ENCODE assay signal across 8 mouse cellular contexts in the genomic region with DNA sequence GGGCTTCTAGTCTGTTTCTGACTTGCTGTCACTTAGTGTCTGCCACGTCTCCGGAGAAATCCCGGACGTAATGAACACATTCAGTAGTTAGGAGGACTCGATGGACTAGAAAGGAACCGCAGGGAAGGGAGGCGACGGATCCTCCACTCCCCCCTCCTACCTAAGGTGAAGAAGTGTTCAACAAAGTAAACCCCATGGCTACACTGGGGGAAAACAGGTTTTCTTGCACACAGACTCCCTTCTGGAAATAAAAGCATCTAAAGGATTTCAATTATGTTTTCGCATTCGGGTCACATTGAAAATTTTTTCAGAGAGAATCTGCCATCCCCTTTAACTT. TPM values are rescaled to one million over a fixed set of nuclear protein-coding genes. Genes with fewer than 3 reads are reported as not detected.
A peak's percentile ranks its signal among the peaks of the same experiment; 100 is the strongest.
DNase-seq lines count a peak whose midpoint lies in the region; ATAC-seq and TF ChIP-seq lines count a peak whose summit lies in the region.

No protein-coding gene starts in this region.

- no peak for TF ChIP-seq CTCF in Patski (IDR thresholded peaks at IDR 0.05)

- ATAC-seq in heart, embryonic 13.5 days (ENCODE audit: extremely low read depth, insufficient number of reproducible peaks, low FRiP score, low TSS enrichment), result no peak
- ATAC-seq in Patski, result peak; percentile 28
- ATAC-seq in hindbrain, embryonic 13.5 days (ENCODE audit: low FRiP score), result no peak; the same call in 1 of the 2 replicates
- peak; percentile 68 for ATAC-seq in midbrain, embryonic 12.5 days (ENCODE audit: low FRiP score, low read depth)

- H3K36me3 ChIP-seq in heart, embryonic 13.5 days, result peaks cover 25% of the 10 kb centered on the region
- H3K36me3 ChIP-seq in hindbrain, embryonic 13.5 days, result peaks cover 18% of the 10 kb centered on the region
- H3K36me3 ChIP-seq in midbrain, embryonic 12.5 days, result peaks cover 14% of the 10 kb centered on the region; the same call in 1 of the 2 replicates

- intact Hi-C loops in left cerebral cortex, postnatal 10 days (cut with DNase I), result loop anchor here (5.0 to 10.0 kb wide), 2 partner anchors 87 to 270 kb away; no protein-coding TSS in a partner anchor
- intact Hi-C loops in left cerebral cortex, postnatal 4 days (cut with DNase I), result loop anchor here (2.0 to 10.0 kb wide), 2 partner anchors 88 to 270 kb away; no protein-coding TSS in a partner anchor

- 7% methylated on average over 10 of the region's 10 CpGs for WGBS in heart, embryonic 13.5 days
- WGBS in hindbrain, embryonic 13.5 days, result 9% methylated on average over 10 of the region's 10 CpGs
- WGBS in midbrain, embryonic 12.5 days, result 10% methylated on average over 10 of the region's 10 CpGs

- H3K4me2 ChIP-seq in heart, embryonic 13.5 days, result peak overlapping the region; percentile 94
- H3K4me2 ChIP-seq in hindbrain, embryonic 13.5 days, result peak overlapping the region; percentile 92
- peak overlapping the region; percentile 84 for H3K4me2 ChIP-seq in midbrain, embryonic 12.5 days (replicated peaks)

- CTCF ChIA-PET in Patski (lab: Charles Lee), result no interaction called here

- peak overlapping the region; percentile 89 for H3K9ac ChIP-seq in heart, embryonic 13.5 days
- peak overlapping the region; percentile 88 for H3K9ac ChIP-seq in hindbrain, embryonic 13.5 days
- H3K9ac ChIP-seq in midbrain, embryonic 12.5 days (replicated peaks), result peak overlapping the region; percentile 62

- no peaks in the 10 kb centered on the region for H3K27me3 ChIP-seq in heart, embryonic 13.5 days (replicated peaks)
- peaks cover 14% of the 10 kb centered on the region for H3K27me3 ChIP-seq in Patski
- H3K27me3 ChIP-seq in hindbrain, embryonic 13.5 days, result no peaks in the 10 kb centered on the region
- no peaks in the 10 kb centered on the region for H3K27me3 ChIP-seq in midbrain, embryonic 12.5 days

- peak overlapping the region; percentile 83 for H3K27ac ChIP-seq in heart, embryonic 13.5 days (replicated peaks)
- H3K27ac ChIP-seq in hindbrain, embryonic 13.5 days, result peak overlapping the region; percentile 91
- peak overlapping the region; percentile 84 for H3K27ac ChIP-seq in midbrain, embryonic 12.5 days (replicated peaks)

- in situ Hi-C loops in Patski (cut with MboI; ENCODE audit: low pct_unique_long_range_greater_than_20kb), result no loop called here

- H3K4me3 ChIP-seq in heart, embryonic 13.5 days, result peak overlapping the region; percentile 80
- peak overlapping the region; percentile 68 for H3K4me3 ChIP-seq in hindbrain, embryonic 13.5 days
- peak overlapping the region; percentile 61 for H3K4me3 ChIP-seq in midbrain, embryonic 12.5 days

- H3K4me1 ChIP-seq in heart, embryonic 13.5 days, result peaks cover 8% of the 10 kb centered on the region
- H3K4me1 ChIP-seq in hindbrain, embryonic 13.5 days (replicated peaks), result peaks cover 8% of the 10 kb centered on the region
- H3K4me1 ChIP-seq in midbrain, embryonic 12.5 days, result peaks cover 8% of the 10 kb centered on the region

- DNase-seq in heart, adult 11 months, result no peak
- no peak for DNase-seq in Patski (ENCODE audit: low read depth, low spot score)
- no peak for DNase-seq in left cerebral cortex, postnatal 10 days (ENCODE audit: extremely low spot score in 1 of 2, low spot score in 2 of 2)
- DNase-seq in left cerebral cortex, postnatal 4 days, result no peak
- no peak for DNase-seq in lung, adult 18-20 months

- no peaks in the 10 kb centered on the region for H3K9me3 ChIP-seq in heart, embryonic 13.5 days
- no peaks in the 10 kb centered on the region for H3K9me3 ChIP-seq in hindbrain, embryonic 13.5 days
- H3K9me3 ChIP-seq in midbrain, embryonic 12.5 days, result no peaks in the 10 kb centered on the region

- POLR2A ChIA-PET in Patski (lab: Charles Lee), result no interaction called here

RNA-seq across cellular contexts. Expression of a gene that starts 0.3 kb away (rescaled TPM):
- 77.1 and 81.7 TPM in 2 replicates for polyA plus RNA-seq in heart, embryonic 13.5 days (2015; fragmentation: Nextera tagmentation; extraction: Ambion mirVana)
- polyA plus RNA-seq in Patski (2021), result 103 TPM
- polyA plus RNA-seq in hindbrain, embryonic 13.5 days (2015; fragmentation: Nextera tagmentation; extraction: Ambion mirVana), result 43.8 and 46.7 TPM in 2 replicates
- 39.1 and 45.7 TPM in 2 replicates for polyA plus RNA-seq in midbrain, embryonic 12.5 days (2016; fragmentation: Nextera tagmentation; extraction: Ambion mirVana)
- total RNA-seq in left cerebral cortex, postnatal 10 days (2021), result 10 to 100 TPM; 27.0 to 31.0 TPM
- total RNA-seq in left cerebral cortex, postnatal 4 days (2021), result 10 to 100 TPM; 25.0 to 25.9 TPM

RNA-seq across cellular contexts. Expression of a gene that starts 33.1 kb away (rescaled TPM):
- not detected in 2 replicates for polyA plus RNA-seq in heart, embryonic 13.5 days (2015; fragmentation: Nextera tagmentation; extraction: Ambion mirVana)
- polyA plus RNA-seq in Patski (2021), result not detected
- 0.12 and 0.14 TPM in 2 replicates for polyA plus RNA-seq in hindbrain, embryonic 13.5 days (2015; fragmentation: Nextera tagmentation; extraction: Ambion mirVana)
- polyA plus RNA-seq in midbrain, embryonic 12.5 days (2016; fragmentation: Nextera tagmentation; extraction: Ambion mirVana), result not detected in 2 replicates
- total RNA-seq in left cerebral cortex, postnatal 10 days (2021), result 1 to 10 TPM; 9.6 to 9.7 TPM
- 1 to 10 TPM; 3.2 to 3.5 TPM for total RNA-seq in left cerebral cortex, postnatal 4 days (2021)

Comparison
In these comparisons a context has a peak if more than half of its experiments do, and no peak if none do; other contexts are left out.
1. ATAC-seq: peak in Patski (single experiment) and midbrain, embryonic 12.5 days (single experiment); none in heart, embryonic 13.5 days (single experiment) and hindbrain, embryonic 13.5 days (single experiment).
2. Peak in every context shown above with its lines, with median percentiles within 50 percentile points of each other: H3K27ac ChIP-seq, H3K4me2 ChIP-seq, H3K4me3 ChIP-seq and H3K9ac ChIP-seq.